Mouse (Mus musculus): ENCODE measurements around the gene Babam2. TPM values are rescaled to one million over a fixed set of nuclear protein-coding genes. Genes with fewer than 3 reads are reported as not detected.
A peak's percentile ranks its signal among the peaks of the same experiment; 100 is the strongest.

Babam2 gene
- polyA plus RNA-seq, 1 experiment from 2014 or later: 54.7 TPM

DNA sequence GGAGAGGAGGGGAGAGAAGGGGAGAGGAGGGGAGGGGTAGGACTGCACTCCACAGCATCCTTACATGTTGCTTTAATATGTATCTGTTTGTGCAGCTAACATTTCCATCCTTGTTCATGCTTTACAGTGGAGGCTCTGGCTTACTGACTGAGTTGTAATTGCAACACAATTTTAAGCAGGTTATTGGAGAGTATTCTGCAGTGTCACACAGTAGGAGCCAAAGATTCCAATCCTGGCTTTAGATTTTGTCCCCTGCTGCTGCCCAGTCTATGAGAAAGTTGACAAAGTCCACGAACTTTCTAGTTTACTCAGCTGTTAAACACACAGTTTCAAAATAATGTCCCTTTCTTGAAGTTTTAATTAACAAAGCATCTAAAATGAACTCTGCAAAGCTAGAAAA lies 358.6 kb downstream of the Babam2 start:
- ATAC-seq: no peak
- no peak overlapping the region for H3K9ac ChIP-seq (ENCODE audit: low read depth, low read length)
- H3K4me3 ChIP-seq (ENCODE audit: low read depth, low read length): no peak overlapping the region
- H3K27me3 ChIP-seq (ENCODE audit: control insufficient read depth, insufficient read depth, low read depth, low read length): no peaks in the 10 kb centered on the region
- H3K27ac ChIP-seq (ENCODE audit: low read length): no peak overlapping the region
- H3K4me1 ChIP-seq (ENCODE audit: control insufficient read depth, insufficient read depth, low read length): no peaks in the 10 kb centered on the region
- no peak overlapping the region for H3K4me2 ChIP-seq (ENCODE audit: low read length)
- 64% methylated on average over 1 of the region's 1 CpGs for WGBS
- no peaks in the 10 kb centered on the region for H3K9me3 ChIP-seq (replicated peaks; ENCODE audit: control insufficient read depth, low read length, poor library complexity, severe bottlenecking)
- H3K36me3 ChIP-seq (ENCODE audit: control insufficient read depth, insufficient read depth, low read length): no peaks in the 10 kb centered on the region

DNA sequence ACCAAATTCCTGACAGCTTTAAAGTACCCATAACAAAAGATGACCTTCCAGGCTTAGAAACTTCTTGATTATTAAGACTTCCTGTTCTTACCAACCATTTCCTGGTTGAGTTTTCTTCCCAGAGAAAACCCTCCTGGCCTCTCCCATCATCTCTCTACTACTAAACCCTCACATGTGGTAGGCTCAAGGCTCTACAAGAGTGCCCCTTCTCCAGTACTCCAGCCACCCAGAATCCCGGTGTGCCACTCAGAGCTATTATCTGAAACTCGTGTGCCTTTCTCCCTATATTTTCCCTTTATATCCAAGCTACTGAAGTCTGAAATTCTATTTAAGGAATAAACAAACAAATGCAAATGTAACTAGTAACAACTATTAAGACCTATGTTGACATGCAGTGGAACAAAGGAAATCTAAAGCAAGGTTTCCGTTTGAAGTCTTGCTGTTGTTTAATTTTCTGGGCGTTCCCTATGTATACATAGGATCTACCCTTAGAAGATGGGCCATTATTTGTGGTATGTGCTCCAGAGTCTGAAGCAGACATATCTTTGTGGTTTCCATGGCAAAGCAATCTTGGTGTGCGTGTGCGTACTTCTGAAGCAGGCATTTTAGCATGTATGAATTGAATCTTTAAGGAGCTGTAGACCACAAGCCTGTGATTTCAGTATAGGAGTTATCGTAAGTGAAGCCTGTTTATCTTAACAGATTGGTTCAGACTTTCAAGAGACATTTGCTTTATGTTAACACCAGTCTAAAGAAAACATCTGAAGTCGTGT lies 361.2 kb downstream of the Babam2 start:
- Histone ChIP-seq H3K36me3 (ENCODE audit: control insufficient read depth, insufficient read depth, low read length) (no peaks in the 10 kb centered on the region), H3K9me3 (replicated peaks; ENCODE audit: control insufficient read depth, low read length, poor library complexity, severe bottlenecking) (no peaks in the 10 kb centered on the region), H3K27me3 (ENCODE audit: control insufficient read depth, insufficient read depth, low read depth, low read length) (no peaks in the 10 kb centered on the region), H3K9ac (ENCODE audit: low read depth, low read length) (no peak overlapping the region), H3K4me2 (ENCODE audit: low read length) (no peak overlapping the region), H3K4me1 (ENCODE audit: control insufficient read depth, insufficient read depth, low read length) (no peaks in the 10 kb centered on the region), H3K27ac (ENCODE audit: low read length) (no peak overlapping the region), H3K4me3 (ENCODE audit: low read depth, low read length) (no peak overlapping the region)
- 73% methylated on average over 8 of the region's 8 CpGs for WGBS
- peak; percentile 32; the same call in 1 of the 2 replicates for ATAC-seq

DNA sequence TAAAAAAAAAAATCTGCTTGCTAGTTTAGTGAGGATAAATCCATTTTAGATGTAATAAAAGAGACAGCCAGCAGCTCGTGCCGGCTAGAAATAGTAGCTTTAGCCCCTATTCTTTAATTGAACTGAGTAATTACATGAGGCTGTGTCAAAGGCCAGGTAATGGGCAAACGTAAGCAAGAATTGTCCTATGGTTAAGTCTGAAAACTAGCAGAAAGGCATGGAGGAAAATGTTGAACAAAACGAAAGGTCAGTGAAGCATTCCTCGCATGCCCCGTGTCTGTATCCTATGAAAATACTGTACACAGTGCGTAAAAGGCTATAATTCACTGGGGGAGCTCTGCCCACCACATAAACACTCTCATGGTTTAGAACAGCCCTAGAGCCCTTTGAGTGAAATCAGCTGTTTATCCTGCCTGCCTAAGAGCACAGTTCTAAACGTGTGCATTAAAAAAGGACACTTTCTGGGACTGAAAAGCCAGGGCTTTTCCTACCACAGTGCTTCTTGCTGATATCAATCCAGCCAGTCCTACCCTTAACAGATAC lies 361.8 kb downstream of the Babam2 start:
- H3K4me1 ChIP-seq (ENCODE audit: control insufficient read depth, insufficient read depth, low read length): no peaks in the 10 kb centered on the region
- H3K36me3 ChIP-seq (ENCODE audit: control insufficient read depth, insufficient read depth, low read length): no peaks in the 10 kb centered on the region
- H3K27ac ChIP-seq (ENCODE audit: low read length): no peak overlapping the region
- no peak overlapping the region for H3K9ac ChIP-seq (ENCODE audit: low read depth, low read length)
- WGBS: 73% methylated on average over 8 of the region's 8 CpGs
- H3K4me2 ChIP-seq (ENCODE audit: low read length): no peak overlapping the region
- no peaks in the 10 kb centered on the region for H3K27me3 ChIP-seq (ENCODE audit: control insufficient read depth, insufficient read depth, low read depth, low read length)
- H3K9me3 ChIP-seq (replicated peaks; ENCODE audit: control insufficient read depth, low read length, poor library complexity, severe bottlenecking): no peaks in the 10 kb centered on the region
- ATAC-seq: no peak
- H3K4me3 ChIP-seq (ENCODE audit: low read depth, low read length): no peak overlapping the region

DNA sequence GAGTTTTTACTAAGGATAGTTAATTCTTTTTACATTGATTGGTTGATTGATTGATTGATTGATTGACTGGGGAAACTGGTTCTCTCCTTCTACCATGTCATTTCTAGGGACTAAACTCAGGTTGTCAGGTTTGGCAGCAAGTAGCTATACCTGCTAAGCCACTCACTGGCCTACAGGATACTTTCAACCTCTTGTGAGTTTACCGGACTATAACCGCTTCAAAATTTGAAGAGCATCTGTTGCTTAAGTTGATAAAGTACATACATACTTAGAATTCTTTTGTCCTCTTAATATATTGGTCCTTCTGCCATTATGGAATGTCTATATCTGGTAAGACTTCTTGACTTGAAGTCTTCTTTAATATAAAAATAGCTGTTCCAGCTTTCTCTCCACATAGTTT lies 363.0 kb downstream of the Babam2 start:
- 97% methylated on average over 2 of the region's 2 CpGs for WGBS
- H3K27ac ChIP-seq (ENCODE audit: low read length): no peak overlapping the region
- H3K36me3 ChIP-seq (ENCODE audit: control insufficient read depth, insufficient read depth, low read length): no peaks in the 10 kb centered on the region
- ATAC-seq: no peak
- no peaks in the 10 kb centered on the region for H3K9me3 ChIP-seq (replicated peaks; ENCODE audit: control insufficient read depth, low read length, poor library complexity, severe bottlenecking)
- no peak overlapping the region for H3K4me2 ChIP-seq (ENCODE audit: low read length)
- no peak overlapping the region for H3K9ac ChIP-seq (ENCODE audit: low read depth, low read length)
- H3K4me1 ChIP-seq (ENCODE audit: control insufficient read depth, insufficient read depth, low read length): no peaks in the 10 kb centered on the region
- H3K4me3 ChIP-seq (ENCODE audit: low read depth, low read length): no peak overlapping the region
- H3K27me3 ChIP-seq (ENCODE audit: control insufficient read depth, insufficient read depth, low read depth, low read length): no peaks in the 10 kb centered on the region

DNA sequence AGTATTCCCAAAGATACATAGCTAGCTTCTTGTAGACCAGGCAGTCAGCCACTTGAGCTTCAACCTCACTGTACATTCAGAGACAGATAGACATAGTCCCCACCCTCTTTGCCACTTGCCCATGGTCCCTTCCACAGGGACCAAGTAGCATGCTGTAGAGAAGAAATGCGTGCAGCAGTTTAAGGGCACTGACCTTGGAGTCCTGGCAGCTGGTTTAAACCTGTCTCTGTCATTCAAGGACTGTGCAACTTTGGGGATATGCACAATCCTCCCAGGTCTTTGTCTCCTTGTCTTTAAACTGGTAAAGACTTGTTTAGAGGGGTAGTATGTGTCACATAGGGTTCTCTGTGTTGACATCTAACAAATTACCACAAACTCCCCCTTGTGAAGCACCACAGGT lies 364.4 kb downstream of the Babam2 start:
- Histone ChIP-seq H3K9me3 (replicated peaks; ENCODE audit: control insufficient read depth, low read length, poor library complexity, severe bottlenecking) (no peaks in the 10 kb centered on the region), H3K4me2 (ENCODE audit: low read length) (no peak overlapping the region), H3K27ac (ENCODE audit: low read length) (no peak overlapping the region), H3K9ac (ENCODE audit: low read depth, low read length) (no peak overlapping the region), H3K27me3 (ENCODE audit: control insufficient read depth, insufficient read depth, low read depth, low read length) (no peaks in the 10 kb centered on the region), H3K4me3 (ENCODE audit: low read depth, low read length) (no peak overlapping the region), H3K36me3 (ENCODE audit: control insufficient read depth, insufficient read depth, low read length) (no peaks in the 10 kb centered on the region), H3K4me1 (ENCODE audit: control insufficient read depth, insufficient read depth, low read length) (no peaks in the 10 kb centered on the region)
- ATAC-seq: no peak
- WGBS: 91% methylated on average over 1 of the region's 1 CpGs

DNA sequence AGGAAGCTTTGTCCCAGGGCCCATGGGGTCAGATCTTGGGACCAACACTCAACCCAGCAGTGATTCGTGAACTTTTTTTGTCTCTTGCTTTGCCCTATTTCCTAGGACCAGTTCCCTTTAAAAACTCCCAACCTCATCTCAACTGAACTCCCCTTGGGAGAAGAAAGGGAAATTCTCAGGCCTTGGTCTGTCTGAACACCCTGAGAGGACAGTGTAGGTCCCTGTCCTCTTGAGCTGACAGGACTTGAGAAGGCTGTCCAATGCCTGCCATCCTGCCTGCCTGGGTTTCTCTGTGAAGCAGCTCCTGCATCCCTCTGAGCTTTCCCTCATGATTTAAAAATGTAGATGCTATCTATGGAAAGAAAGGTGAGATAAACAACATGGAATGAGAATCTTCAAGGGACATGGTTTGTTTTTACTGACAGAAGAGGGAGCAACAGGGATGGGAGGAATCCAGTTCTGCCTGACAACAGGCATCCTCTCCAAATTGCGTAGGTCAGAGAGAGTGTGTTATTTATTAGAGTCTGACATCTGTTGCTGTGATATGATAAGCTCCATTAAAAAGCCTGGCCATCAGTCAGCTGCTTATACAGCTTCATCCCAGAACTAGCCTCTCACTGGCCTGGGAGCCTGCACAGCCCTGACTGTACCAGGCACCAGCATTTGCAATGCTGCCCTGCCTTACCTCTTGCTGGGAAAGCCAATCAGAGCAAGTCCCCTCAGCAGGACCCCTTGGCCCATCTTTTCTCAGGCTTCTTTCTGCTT lies 367.0 kb downstream of the Babam2 start:
- 83% methylated on average over 2 of the region's 2 CpGs for WGBS
- no peaks in the 10 kb centered on the region for H3K9me3 ChIP-seq (replicated peaks; ENCODE audit: control insufficient read depth, low read length, poor library complexity, severe bottlenecking)
- H3K9ac ChIP-seq (ENCODE audit: low read depth, low read length): no peak overlapping the region
- H3K36me3 ChIP-seq (ENCODE audit: control insufficient read depth, insufficient read depth, low read length): no peaks in the 10 kb centered on the region
- no peak for ATAC-seq
- no peak overlapping the region for H3K4me3 ChIP-seq (ENCODE audit: low read depth, low read length)
- H3K4me2 ChIP-seq (ENCODE audit: low read length): no peak overlapping the region
- no peaks in the 10 kb centered on the region for H3K4me1 ChIP-seq (ENCODE audit: control insufficient read depth, insufficient read depth, low read length)
- H3K27ac ChIP-seq (ENCODE audit: low read length): no peak overlapping the region
- no peaks in the 10 kb centered on the region for H3K27me3 ChIP-seq (ENCODE audit: control insufficient read depth, insufficient read depth, low read depth, low read length)

DNA sequence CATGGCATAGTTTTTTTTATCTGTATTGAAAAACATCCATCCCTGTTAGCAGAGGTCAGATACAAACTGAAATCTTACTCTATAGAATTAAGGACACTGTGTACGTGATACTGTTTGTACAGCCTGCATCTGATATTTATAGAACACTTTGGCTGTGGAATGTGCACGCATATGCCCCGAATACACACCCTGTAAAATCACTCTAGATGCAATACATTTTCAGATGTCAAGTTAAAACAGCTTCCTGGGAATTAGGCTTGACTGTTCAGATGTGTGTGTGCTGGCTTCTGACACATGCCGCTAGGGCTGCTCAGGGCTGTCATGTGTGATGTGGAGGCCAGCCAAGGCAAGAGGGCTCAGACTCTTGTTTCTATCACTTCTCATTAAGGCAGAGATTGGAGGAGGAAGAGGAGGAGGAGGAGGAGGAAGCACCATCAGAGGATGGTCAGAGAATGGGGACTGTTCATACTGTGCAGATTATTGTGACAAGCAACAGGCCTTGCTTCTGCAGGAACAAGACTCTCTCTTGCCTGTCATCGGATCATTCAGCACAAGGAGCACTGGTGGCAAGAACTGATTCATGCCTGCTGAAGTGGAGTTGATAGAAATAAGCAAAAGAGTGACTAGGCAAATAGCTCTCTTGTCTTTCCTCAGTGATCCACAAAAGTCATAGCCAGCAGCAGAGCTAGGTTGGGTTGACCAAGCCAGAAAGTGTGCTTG lies 368.7 kb downstream of the Babam2 start:
- Histone ChIP-seq H3K27ac (ENCODE audit: low read length) (no peak overlapping the region), H3K9me3 (replicated peaks; ENCODE audit: control insufficient read depth, low read length, poor library complexity, severe bottlenecking) (no peaks in the 10 kb centered on the region), H3K9ac (ENCODE audit: low read depth, low read length) (no peak overlapping the region), H3K27me3 (ENCODE audit: control insufficient read depth, insufficient read depth, low read depth, low read length) (no peaks in the 10 kb centered on the region), H3K4me1 (ENCODE audit: control insufficient read depth, insufficient read depth, low read length) (no peaks in the 10 kb centered on the region), H3K4me2 (ENCODE audit: low read length) (no peak overlapping the region), H3K36me3 (ENCODE audit: control insufficient read depth, insufficient read depth, low read length) (no peaks in the 10 kb centered on the region), H3K4me3 (ENCODE audit: low read depth, low read length) (no peak overlapping the region)
- 86% methylated on average over 5 of the region's 5 CpGs for WGBS
- ATAC-seq: no peak

DNA sequence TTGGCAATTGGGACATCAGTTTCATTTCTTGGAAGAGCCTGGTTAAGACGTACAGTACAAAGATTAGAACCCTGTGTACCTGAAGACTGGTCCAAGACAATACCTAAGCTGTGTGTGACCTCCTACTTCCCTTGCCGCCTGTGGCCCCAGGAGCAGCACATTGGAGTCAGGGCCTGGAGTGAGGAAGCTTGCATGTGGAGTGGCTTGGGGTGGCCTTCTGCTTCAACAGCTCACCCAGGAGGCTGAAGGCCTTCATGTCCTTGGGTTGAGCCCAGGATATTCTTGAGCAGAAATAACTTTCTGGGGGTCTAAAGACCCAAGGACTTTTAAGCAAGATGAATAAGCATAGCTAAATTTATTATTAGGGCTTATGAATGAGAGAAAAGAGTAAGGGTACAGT lies 369.4 kb downstream of the Babam2 start:
- no peak overlapping the region for H3K4me3 ChIP-seq (ENCODE audit: low read depth, low read length)
- H3K27ac ChIP-seq (ENCODE audit: low read length): no peak overlapping the region
- no peak overlapping the region for H3K4me2 ChIP-seq (ENCODE audit: low read length)
- H3K4me1 ChIP-seq (ENCODE audit: control insufficient read depth, insufficient read depth, low read length): no peaks in the 10 kb centered on the region
- no peak for ATAC-seq
- no peaks in the 10 kb centered on the region for H3K36me3 ChIP-seq (ENCODE audit: control insufficient read depth, insufficient read depth, low read length)
- no peaks in the 10 kb centered on the region for H3K9me3 ChIP-seq (replicated peaks; ENCODE audit: control insufficient read depth, low read length, poor library complexity, severe bottlenecking)
- no peaks in the 10 kb centered on the region for H3K27me3 ChIP-seq (ENCODE audit: control insufficient read depth, insufficient read depth, low read depth, low read length)
- 89% methylated on average over 2 of the region's 2 CpGs for WGBS
- H3K9ac ChIP-seq (ENCODE audit: low read depth, low read length): no peak overlapping the region
